Mouse (Mus musculus): Measurements from ENCODE around the gene Ccdc180.

Gene Ccdc180

DNA sequence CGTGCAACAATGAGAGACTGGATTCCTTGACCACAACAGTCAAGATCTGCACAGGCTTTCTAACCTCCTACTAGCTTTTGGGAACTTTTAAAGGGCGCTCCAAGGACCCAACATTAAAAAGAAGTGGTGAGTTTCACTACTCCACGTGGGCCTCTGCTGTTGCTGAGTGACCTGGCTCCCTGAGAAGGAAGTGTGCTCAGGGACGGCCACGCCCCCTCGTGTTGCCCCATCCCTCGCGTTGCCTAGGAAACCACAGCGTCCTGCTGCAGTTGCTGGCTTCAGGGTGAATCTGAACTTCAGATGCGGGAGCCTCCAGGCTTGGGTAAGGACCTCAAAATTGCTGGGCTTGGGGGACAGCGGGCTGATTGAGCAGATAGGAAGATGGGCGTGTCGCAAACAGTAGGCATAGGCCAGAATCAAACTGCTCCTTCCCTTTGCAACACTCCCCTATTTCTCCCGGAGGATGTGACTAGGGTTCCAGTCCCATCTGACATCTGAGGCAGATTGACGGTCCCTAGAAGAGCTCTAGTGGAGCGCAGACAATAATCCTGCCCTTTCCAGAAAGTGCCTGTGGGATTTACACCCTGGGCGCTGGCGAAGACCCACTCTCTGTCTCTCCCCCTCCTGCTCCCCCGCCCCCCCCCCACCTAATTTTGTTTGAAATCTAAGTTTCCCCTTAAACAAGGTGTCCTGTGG lies at the start of gene Ccdc180:
TSS of gene Ccdc180 (plus strand) at position 238 of the 696 bp plus-strand sequence.
- in situ Hi-C loops (cut with MboI, MseI), result no loop called here

DNA sequence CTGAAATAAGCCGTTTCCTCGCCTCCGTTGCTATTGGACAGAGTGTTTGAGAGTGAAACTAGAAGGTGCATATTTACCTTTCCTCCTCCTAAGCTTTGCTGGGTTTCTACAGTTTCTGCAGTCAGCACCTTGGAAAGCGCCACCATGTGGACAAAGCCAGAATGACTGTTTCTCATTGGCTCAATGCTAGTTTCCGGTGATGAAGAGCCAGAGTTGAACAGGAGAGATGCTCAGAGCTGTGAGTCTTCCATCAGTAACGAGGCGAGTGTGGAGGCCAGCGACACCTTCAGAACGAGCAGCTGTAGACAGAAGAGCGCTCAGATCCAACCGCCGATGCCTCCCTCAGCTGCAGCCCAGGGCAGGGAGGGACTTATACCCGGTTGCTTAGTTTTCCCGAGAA lies 45.7 kb upstream of the Ccdc180 start:
- in situ Hi-C loops (cut with MboI, MseI), result no loop called here

DNA sequence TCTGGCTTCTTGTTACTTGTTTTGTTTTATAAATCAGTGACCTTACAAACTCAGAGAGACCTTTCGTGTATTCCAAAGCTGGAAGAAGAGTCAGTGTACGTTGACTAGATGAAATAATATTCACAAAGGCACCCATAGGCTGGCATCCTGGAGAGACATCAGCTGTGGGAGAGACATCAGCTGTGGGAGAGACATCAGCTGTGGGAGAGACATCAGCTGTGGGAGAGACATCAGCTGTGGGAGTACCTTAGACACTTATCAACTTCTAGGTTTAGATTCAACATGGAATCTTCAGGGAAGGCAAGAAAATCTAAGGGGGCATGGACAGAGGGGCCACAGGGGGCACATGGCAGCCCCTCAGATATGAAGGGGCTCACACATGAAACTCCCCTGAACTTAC lies 43.8 kb upstream of the Ccdc180 start:
- in situ Hi-C loops (cut with MboI, MseI), result no loop called here

DNA sequence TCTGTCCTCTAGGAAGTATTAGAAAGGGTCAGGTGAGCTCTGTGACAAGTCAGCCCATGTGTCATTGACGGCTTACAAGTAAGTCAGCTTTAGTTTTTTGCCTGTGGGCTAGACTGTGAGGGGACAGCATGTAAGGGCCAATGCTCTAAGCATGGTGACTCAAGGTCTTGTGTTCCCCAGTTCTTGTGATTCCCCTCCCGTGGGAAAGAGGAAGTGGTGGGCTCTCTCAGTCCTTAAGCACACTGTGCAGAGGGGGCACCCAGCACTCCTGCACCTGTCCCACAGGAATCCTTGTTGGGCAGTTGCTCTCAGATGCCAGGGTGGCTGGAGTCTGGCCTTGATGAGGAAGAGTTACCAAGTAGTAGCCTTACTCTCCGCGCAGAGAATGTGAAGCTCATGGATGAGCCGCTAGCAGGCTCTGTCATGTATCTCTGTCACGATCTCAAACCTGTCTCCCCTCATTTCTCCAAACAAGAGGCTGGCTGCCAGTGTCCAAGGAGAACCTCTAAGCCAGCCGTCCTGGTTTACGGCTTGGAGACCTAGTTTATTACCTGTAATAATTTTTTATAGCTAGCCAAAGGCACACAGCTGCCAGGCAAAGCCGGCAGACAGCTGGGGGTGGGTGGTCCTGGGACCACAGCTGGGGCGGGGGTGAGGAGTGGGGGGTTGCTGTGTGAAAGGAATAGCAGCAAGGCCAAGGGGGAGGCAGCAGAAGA lies 41.8 kb upstream of the Ccdc180 start, which contains the start of gene Stra6l:
TSS of gene Stra6l (plus strand) at position 556 of the 716 bp plus-strand sequence.
- in situ Hi-C loops (cut with MboI, MseI), result no loop called here

DNA sequence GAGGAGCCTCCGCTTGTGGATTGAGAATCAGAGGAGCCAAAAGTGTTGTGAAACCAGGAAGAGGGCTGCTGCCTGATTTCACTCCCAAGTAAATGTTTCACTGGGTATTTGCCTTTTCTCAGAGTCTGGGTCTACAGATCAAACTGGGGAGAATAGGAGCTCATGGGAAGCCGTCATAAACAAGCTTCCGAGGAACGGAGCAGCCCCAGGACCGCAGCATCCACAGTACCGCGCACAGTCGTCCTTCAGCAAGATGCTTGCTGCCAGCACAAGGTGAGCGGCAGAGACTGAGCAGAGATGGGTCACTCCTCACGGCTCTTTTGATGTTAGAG lies 41.3 kb upstream of the Ccdc180 start:
- in situ Hi-C loops (cut with MboI, MseI), result no loop called here

DNA sequence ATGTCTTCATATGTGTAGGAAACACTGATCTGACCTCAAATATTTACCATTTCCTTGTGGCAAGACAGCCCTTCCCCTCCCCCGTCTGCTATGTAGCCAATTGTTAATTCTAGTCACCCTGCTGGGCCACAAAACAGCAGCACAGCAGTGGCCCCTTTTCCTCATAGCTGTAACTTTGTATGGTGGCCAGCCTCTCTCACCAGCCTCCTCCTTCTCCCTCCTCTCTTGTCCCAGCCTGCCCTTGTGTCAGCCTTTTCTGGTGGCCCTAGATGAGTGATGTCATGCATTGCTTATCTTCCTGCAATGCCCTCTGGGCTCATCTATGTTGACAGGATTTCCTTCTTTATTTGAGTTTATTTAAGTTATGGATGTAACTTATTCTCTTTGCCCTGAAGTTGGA lies 40.7 kb upstream of the Ccdc180 start:
- in situ Hi-C loops (cut with MboI, MseI), result no loop called here

DNA sequence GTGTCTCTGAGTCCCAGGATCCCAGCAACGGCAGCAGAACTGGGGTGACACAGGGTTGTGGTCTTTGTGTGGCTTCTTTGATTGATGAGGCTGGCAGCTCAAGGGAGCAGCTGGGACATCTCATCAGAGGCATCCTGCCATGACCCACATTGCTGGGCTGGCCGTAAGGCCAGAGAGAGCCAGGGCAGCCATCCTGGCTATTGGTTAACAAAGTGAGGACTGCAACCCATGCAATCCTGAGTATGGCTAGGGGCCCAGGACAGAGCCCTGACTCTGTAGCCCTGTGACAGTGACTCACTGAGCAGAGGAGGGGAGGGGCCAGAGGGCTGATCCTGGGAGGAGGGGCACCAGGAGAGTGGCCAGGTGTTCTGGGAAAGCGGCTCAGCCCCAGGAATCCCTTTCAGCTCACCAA lies 38.5 kb upstream of the Ccdc180 start:
- in situ Hi-C loops (cut with MboI, MseI), result no loop called here

DNA sequence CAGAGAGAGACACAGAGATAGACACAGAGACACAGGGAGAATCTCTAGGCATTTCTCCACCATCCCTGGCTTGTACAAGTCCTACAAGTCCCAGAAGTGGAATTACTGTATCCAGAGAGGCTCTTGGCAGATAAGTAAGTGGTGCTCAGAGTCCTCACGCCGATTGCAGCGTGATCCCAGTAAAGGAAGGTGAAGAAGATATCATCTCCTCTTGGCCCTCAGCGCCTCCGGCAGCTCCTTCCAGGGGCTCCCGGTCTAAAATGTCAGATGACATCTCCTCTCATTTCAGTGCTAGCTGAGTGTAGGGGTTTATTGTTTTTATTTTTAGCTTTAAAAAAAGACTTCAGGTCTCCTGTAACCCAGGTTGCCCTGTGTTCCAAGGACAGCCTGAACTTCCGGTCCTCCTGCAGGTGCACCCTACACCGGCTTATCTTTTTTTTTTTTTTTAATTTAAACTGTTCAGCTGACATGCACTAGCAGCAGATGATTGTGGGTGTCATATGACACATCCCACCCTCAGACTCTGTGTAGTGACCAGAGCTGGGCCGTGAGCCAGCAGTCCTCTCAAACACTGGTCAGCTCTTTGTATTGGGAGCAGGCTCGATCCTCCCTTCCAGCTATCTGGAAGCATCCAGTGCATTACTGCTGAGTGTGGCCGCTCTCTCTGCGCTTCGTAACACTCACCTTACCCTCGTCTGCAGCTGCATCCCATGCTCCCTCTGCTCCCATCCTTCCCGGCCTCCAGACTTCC lies 36.4 kb upstream of the Ccdc180 start:
- in situ Hi-C loops (cut with MboI, MseI), result no loop called here

DNA sequence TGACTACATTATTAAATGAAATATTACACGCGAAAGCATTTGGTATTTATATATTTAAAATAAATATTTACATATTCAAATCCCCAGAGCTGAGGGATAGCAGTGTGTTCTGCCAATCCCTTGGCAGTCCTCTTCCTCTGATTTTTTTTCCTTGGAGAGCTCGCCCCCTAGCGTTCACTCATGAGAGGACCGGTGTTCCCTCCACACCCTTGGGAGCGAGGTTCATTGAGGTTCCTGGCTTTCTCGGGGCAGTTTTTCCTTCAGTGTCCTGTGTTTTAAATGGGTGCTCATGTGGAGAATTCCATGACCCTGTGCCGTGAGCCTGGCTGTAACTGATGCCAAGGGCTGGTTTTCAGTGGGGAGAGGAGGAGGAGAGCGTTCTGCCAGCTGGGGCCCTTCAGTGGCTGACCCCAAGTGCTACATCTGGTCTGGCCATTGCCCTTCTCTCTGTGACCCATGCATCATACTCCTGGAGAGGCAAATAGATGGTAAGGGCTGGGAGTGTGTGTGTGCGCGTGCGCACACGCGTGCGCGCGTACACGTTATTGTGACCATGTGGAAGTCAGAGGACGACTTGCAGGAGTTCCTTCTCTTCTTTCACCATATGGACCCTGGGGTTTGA lies 34.2 kb upstream of the Ccdc180 start:
- in situ Hi-C loops (cut with MboI, MseI), result no loop called here

DNA sequence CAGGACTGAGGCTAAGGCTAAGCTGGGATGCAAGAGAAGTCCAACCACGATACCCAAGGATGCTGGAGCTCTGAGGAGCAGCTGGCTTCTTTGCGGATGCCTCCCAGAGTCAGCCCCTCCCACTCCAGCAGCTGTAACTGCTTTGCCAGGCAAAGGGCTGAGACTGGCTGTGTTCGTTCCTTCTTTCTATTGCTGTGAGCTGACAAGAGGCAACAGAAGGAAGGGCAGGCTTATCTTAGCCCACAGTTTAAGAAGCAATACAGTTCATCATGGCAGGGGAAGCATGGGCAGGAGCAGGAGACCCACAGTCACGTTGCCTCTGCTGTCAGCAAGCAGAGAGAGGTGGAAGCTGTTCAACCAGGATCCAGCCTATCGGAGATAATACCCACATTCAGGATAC lies 28.9 kb upstream of the Ccdc180 start:
- in situ Hi-C loops (cut with MboI, MseI), result no loop called here

DNA sequence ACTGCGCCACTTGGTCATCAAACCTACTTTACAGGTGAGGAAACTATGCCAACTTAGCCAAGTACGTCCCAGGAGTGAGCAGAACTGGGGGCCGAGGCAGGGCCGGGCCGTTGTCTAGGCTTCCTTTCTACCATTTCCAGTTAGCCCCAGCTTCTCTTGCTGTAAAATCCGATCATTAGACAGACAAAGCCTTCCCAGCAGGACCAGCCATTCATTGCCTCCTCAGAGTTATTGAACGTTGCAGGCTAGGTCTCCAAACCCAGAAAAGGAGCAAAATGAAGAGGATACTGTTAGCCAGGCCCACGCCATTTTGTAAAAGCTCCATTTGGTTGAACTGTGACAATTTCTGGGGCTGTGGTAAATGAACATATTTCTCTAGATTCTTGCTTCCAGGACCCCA lies 22.7 kb upstream of the Ccdc180 start:
- in situ Hi-C loops (cut with MboI, MseI), result no loop called here

DNA sequence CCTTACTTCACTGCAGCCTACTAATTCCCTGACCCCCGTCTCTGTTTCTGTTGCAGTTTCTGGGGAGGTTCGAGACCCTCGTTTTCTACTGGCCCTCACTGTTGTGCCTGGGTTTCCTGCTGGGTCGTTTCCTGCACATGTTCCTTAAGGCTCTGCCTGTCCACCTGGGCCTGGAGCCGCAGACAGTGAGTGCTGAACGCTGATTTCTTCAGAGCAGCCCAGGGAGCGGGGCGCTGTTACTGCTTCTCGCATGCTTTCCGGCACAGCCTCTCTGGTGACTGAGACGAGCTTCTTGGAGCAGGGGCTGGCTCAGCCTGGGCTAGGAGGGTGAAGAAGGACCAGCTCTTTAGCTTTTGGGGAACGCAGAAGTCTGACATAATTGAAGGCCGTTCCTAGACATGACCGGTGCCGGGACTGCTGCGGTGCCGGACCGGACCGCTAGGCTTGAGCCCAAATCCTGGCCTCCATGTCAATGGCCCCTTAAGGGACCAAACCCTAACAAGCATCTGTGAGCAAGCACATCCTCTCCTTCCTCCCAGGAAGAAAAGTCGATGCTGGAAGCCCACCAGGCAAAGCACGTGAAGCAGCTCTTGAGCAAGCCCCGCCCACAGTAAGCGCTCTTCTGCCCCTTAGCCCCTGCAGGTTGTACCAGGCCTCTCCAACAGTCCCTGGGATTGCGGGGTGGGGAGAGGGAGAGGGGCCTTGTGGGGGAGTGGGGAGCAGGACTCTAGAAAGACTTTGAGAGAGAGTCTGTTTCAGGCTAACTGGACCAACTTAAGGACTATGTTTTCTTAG lies 20.9 kb upstream of the Ccdc180 start:
- in situ Hi-C loops (cut with MboI, MseI), result no loop called here

DNA sequence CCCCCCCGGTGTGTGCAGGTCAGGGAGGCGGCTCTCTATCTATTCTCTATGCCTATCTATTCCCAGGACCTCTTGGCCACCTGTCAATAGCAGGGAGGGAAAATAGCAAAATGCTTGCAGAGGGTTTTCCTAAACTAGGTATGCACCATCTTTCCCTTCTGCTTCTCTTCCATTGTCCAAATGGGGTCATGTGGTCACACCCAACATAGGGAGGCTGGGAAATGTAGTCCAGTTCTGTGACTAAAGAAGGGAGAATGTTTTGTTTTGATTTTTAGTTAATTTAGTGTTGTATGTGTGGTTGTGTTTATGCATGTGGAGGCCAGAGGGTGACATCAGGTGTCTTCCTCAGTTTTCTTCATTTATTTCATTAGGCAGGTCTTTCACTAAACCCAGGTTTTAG lies 18.0 kb upstream of the Ccdc180 start:
- in situ Hi-C loops (cut with MboI, MseI), result no loop called here

DNA sequence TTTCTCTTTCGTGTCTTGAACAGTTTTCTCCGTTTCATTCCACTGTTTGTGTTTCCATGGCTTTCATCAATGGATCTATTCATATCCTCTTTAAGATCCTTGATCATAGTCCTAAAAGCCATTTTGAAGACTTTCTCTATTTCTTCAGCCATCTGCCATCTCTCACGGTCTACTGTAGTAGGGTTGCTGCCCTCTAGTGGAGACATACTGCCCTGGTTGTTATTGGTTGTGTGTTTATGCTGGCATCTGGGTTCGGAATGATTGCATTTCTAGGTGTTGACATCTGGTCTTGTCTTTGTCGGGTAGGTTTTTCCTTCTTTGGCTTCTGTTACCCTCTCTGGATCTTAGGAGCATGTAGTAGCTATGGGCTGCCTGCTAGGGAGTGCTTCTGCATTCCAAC lies 11.2 kb upstream of the Ccdc180 start:
- in situ Hi-C loops (cut with MboI, MseI), result no loop called here

DNA sequence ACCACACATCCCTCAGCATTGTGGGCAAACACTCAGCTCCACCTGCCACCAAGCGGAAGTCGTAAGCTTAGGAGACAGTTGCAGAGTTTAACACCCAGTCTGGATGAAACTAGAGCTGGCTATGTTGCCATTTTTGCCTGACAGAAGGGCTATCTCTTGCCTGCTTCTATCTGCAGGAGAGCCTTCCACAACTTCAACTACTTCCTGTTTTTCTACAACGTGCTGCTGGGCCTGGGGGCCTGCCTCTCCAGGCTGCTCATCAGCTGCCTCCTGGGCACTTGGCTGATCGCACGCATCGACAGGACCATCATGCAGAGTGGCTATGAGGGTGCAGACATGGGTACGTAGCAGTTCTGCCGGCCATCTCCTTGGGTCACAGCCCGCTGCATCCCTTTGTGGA lies 7.6 kb upstream of the Ccdc180 start:
- in situ Hi-C loops (cut with MboI, MseI), result no loop called here

DNA sequence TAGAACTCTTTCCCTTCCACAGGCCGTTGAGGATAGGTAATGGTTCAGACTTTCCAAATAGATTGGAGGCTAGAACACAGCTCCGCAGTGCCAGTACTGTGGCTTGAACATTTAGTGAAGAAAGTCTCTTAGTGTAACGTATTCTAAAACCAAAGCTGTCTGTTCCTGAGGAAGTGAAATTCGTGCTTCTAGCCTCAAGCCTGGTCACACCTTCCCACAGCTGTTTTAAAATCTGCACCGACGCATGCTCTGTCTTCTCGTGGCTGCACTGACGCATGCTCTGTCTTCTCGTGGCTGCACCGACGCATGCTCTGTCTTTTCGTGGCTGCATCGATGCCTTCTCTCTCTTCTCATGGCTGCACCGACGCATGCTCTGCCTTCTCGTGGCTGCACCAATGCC lies 6.9 kb upstream of the Ccdc180 start:
- in situ Hi-C loops (cut with MboI, MseI), result no loop called here

DNA sequence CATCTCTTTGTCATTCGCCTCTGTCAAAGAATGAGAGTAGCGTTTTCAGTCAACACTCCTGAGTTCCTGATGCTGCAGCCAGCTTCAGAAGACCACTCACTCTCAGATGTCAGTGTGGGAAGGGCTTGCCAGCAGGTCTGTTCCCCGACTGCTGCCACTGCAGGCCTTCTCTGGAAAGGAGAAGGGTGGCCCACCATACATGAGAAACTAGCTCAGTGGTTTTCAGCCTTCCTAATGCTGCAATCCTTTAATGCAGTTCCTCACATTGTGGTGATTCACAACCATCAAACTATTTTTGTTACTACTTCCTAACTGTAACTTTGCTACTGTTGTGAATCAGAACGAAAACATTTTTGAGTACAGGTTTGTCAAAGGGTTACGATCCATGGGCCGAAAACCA lies 616 bp upstream of the Ccdc180 start:
- in situ Hi-C loops (cut with MboI, MseI), result no loop called here

DNA sequence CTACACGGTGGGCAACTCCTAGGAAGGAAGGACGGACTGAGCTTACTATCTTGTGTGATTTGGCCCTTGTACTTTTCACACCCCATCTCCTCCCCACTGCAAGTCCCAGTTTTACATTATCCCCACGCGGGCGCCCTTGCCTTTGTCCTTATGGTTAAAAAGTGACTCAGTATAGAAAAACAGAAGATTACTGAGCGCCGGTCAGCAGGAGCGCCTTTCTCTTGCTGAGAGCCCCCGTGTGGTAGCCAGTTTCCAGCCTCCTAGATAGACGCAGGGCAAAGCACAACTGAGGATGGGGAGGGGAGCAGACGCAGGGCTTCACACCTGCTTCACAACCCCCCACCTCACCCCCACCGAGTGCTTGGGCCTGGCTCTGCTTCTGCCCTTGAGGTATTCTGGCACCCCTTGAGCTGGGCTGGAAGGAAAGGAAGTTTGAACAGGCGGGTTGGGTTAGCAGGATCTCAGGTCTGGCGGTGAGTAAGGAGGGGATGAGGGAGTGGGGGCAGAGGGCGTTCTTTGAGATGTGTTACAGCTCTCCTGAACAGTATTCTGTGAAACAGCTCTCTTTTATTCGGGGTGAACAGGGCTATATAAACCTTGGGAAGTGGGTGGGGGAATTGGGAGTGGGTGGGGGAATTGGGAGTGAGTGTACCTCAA lies 6.5 kb downstream of the Ccdc180 start:
- in situ Hi-C loops (cut with MboI, MseI), result no loop called here

DNA sequence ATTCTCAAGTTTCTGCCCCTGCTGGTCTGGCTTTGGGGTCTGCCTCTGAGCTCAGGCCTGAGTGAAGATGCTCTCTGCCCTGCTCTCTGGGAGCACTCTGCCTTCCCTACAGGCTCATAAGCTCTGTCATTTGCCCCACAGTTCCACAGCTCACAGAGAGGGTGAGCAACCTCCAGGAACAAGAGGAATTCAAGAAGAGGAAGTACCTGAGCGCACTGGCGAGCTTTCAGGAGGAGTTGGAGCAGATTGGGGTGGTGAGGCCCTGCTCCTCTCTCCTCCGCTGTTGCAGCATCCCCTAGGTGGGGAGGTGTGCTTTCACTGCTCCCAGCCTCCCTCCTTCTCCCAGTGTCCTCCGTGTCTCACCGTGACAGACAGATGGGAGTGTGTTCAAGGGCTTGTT lies 8.3 kb downstream of the Ccdc180 start:
- in situ Hi-C loops (cut with MboI, MseI), result no loop called here

DNA sequence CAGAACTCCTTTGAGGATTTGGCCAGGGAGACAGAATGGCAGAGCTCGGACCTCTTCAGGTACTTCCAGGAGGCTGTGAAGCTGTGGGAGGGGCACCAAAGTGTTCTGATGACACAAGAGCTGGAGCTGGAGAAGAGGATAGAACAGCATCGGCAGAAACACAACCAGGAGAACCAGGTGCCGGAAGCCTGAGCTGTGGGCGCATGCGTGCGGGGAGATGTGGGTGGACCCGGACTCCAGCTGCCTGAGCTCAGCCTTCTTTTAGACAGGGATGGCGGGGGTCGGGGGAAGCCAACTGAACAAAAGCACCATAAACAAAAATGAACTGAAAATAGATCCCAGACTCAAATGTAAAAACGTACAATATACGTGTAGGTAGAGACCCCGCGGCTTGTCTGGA lies 19.2 kb downstream of the Ccdc180 start:
- in situ Hi-C loops (cut with MboI, MseI), result no loop called here

DNA sequence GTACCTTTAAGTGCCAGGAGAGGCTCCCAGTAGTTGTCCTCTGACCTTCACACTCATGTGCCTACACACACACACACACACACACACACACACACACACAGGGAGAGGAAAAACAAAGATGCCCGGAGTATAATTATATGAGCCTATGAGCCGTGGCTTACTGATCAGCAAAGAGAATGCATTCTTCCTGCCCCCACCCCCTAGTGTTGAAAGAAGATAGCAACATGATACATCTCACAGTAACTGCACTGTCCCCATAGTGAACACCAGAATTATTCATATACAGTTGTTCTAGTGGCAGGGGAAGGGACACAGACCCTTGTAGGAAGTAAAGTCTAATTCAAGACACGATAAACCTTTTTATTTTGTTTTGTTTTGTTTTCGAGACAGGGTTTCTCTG lies 19.8 kb downstream of the Ccdc180 start:
- in situ Hi-C loops (cut with MboI, MseI), result no loop called here
